Mouse (Mus musculus) megakaryocyte-erythroid progenitor cell, adult 5-6 weeks (primary cell): ENCODE measurements around the gene Lgmn. TPM values are rescaled to one million over a fixed set of nuclear protein-coding genes. Genes with fewer than 3 reads are reported as not detected.

ENCODE experiments used
- ATAC-seq: replicated peaks from 2 replicates; pipeline ENCODE4 v1.8.0; 2016; ENCODE audit warnings: mild to moderate bottlenecking, inconsistent platforms; ENCODE audit not compliant: severe bottlenecking, poor library complexity, low FRiP score, low TSS enrichment
- total RNA-seq, 2 experiments: library from RNA; stranded (forward) in 1 of 2; stranded (reverse) in 1 of 2; fragments of 200-1000, 215-1000 nt in 1 of 2; fragments of >200 nt in 1 of 2; fragmentation: Nextera tagmentation in 1 of 2; gene quantifications; 2 replicates each; pipeline ENCODE4 v1.2.3; 2014 to 2017

Lgmn gene
- total RNA-seq, 2 experiments from 2014 or later = 0.14 TPM; not detected in 1

DNA sequence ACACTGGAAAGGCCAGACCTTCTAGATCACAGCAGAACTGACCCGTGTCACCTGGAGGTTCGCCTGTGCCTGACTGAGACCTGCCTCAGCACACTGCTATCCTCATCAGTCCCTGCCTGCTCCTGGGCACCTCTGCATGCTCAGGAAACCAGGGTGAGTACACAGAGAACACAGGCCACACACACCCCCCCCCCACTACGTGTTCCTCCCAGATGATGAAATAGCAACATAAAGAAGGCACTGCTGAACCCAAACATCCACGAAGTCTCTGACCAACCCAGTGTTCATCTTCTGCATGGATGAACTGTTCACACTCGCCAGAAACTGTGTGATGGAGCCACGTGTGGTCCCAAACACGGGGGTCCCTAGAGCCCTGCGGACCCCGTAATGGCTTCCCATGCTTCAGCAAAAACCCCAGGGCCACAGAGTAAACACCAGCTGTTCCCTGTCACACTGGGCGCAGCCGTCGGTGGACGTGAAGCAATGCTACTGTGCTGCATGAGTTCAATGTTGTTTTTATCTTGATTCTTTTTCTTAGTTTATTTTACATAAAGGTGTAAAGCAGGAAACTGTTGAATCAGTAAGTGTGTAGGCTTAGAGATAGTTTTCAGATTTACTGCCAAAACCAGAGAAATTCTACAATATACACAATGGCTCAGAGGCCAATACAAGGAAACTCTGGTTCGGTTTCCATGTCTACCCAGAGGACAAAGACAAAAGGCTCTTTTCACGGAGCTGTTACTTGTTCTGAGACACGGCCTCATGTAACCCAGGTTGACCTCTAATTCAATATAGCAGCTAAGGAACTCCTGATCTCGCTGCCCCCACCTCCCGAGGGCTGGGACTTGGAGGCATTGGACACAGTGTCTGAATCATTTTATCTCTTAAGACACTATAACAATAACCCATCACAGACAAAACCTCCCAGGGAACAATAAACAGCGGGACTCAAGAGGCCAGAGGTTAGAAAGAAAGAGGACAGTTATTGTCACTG lies 43.3 kb downstream of the Lgmn start:
- ATAC-seq = no peak

DNA sequence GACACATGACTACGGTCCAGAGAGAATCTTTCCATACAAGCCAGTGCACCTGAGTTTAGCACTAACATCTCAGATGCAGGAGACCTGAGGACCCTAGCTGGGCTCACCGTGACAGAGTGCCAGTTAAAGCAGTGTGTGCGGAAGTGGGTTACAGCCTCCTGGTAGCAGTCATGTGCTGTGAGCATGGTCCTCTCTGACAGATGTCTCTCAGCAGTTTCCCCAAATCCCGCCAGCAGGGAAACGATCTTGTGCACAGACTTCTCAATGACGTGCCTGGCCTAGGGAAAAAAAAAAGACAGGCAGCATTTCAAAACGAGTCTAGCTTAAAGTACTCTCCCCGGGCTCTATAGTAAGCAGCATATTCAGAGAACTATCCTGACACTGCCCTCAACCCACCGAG lies 44.1 kb downstream of the Lgmn start:
- no peak for ATAC-seq

DNA sequence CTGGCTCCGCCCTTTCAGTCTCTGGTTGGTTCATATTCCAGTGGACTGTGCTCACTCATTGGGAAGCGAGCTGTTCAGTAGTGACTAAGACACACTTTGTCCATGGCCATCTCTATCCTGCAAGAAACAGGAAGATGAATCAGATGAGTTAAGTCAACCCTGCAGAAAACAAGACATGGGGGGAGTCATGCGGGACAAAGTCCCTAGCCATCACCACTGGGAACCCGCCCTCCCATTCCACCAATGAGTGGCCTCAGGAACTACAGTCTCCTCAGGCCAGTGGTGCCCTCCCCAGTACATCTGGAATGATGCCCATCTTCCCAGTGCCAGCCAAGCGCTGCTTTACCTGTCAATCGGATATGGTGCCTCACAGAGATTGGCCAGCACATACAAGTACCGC lies 45.1 kb downstream of the Lgmn start:
- ATAC-seq = no peak

DNA sequence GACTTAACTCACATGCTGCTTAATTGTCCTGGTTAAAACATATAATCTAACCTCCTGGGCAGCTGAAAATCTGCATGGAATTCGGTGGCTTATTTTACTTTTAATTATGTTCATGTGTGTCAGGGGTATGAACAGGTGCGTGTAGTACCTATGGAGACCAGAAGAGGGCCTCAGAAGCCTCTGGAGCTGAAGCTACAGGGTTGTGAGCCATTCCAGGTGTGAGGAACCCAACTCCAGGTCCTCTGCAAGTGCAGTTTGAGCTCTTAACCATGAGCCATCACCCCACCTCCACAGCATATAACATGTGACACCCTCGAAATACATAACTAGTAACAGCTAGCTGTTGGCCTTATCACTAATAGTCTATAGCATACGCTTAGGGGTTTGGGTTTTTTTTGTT lies 47.6 kb downstream of the Lgmn start:
- ATAC-seq = peak; percentile 64; the same call in 1 of the 2 replicates

DNA sequence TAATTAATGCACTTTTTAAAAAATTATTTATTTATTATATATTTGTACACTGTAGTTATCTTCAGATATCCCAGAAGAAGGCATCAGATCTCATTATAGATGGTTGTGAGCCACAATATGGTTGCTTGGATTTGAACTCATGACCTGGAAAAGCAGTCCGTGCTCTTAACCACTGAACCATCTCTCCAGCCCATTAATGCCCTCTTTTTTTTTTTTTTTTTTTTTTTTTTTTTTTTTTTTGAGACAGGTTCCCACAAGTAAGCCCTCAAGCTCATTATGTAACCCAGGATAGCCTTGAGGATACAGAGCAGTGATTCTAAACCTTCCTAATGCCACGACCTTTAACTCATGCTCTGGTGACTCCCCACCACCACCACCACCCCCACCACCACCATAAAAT lies 48.5 kb downstream of the Lgmn start:
- no peak for ATAC-seq

DNA sequence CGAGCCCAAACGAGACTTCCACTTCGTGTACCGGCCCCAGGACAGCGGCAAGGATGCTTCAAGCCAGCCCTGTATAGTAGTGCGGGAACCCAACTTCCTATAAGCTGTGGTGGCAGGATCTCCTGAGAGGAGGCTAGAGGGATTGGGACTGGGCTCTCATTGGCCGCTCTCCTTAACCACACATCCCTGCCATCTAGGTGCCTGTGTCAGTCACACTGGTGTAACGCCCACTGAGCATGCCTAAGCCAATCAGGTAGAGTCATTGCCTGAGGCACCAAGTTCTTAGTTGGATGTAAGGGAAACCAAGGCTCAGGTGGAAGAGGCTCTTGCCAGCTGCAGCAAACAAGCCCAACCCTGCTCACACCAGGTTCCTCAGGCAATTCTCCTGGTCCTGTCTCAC lies 49.6 kb downstream of the Lgmn start:
- no peak for ATAC-seq

DNA sequence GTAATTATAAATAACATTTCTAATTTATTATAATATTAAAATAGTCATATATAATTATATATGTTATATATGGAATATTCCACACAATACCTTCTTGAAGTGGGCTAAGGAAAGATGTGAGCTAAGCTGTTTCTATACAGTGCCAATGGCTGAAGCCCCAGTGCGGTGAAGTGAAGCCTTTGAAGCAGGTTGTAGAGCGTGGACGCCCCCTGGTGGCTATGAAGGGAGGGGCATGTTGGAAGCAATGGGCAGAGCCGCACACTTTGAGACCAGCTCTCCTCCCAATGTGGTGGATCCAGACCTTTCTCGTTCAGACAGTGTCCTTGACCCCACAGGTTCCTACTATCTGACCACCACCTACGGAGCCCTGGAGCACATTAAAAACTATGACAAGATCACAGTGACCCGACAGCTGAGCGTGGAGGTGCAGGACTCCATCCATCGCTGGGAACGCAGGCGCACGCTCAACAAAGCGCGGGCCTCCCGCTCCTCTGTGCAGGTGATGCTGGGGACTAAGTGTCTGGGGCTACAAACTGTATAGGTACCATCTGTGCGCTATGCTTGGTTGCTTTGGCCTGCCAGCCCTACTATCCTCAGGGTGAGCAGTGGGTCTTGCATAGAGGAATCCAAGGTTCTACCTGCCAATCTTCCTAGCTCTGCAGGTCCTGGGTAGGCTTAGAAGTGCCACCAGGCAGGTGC lies 52.2 kb downstream of the Lgmn start:
- peak; percentile 80 for ATAC-seq

DNA sequence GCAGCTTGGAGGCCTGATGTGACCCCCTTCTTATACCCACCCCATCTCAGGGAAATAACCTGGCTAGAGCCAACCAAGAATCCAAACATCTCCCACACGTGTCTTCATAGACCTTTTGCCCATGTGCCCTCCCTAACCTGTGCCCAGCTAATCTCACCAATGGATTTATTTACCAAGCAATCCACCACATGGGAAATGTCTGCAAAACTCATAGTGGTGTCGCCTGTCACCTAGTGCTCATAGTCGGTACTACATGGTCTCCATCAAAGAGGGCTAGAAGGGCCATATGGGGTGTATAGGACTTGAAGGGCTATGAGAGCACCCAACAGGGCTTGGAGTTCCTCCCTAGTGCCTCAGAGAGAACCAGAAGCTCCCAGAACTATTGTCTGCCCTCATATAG lies 54.8 kb downstream of the Lgmn start:
- ATAC-seq = peak; percentile 70

DNA sequence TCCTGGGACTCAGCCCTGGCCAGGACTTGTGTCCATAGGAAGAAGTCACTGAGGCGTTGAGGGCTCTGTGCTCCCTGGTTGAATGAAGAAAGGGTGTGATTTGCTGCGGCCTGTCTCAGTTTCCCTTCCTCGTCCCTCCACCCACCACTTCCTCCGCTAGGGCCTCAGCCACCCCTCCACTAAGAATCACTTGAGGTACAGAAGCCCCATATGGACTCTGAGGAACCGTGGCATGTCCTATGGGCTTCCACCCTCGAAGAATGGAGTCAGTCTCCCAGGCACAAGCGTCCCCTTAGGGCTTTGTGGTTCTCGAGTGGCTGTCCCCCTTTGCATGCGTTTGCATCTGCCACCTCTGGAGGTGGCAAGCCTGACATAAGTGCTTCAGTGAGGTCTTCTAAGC lies 56.3 kb downstream of the Lgmn start:
- ATAC-seq = no peak

DNA sequence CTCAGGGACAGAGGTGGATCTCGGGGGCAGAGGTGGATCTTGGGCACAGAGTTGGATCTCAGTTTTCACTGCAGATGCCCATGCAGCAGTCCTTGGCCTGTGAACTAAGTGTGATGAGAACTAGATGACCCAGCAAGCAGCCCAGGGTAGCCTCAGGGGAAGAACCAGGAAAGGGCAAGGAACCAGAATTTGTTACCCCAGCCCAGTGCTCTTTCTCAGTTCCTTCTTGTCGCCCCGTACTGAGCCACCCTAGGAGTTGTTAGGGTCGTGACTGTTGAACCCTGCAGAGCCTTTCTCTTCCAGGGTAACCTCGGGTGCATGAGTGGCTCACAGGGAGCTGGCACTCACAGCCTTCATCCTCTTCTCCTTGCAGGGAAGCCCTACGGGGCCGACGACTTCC lies 57.4 kb downstream of the Lgmn start:
- ATAC-seq = no peak

DNA sequence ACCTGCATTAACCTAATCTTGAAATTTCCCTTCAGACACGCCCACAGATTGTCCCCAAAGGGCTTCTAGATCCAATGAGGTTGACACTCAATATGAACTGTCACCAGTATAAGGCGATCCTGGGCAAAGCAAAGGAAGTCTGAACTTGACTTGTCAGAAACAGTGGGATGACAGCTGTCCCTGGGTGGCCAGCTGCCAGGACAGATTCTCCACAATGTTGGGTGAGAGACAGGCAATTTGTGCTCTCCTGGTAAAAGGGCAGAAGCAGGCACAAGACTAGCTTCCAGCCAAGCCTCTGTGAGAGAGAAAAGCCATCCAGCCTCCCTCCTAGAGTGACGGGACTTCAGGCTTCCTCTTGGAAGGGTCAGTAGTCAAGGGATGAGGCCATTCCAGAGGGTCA lies 67.3 kb downstream of the Lgmn start:
- no peak for ATAC-seq

DNA sequence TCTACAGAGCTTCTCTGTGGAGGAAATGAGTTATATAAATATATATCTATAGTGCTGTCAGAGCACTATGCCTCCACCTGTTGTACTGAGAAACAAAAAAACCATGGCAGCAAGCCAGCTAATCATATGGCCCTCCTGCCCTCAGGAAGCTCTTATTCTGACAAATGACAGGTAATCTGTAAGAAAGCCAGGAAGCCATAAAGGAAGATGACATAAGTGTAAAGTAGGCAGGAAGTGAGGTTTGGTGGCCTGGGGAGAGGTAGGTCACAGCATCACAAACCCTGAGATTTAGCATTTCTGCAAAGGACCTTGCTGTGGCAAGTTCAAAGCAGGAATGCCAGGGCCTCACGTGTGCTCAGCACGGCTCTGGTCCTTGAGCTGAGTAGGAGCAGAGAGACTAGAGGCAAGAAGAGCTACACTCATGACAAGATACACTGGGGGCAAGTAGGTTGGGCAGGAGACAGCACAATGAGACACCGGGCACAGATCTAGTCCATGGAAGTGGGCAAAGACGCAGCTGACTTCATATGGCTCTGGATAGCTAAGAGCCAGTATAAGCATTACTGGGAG lies 68.6 kb downstream of the Lgmn start:
- ATAC-seq = no peak

DNA sequence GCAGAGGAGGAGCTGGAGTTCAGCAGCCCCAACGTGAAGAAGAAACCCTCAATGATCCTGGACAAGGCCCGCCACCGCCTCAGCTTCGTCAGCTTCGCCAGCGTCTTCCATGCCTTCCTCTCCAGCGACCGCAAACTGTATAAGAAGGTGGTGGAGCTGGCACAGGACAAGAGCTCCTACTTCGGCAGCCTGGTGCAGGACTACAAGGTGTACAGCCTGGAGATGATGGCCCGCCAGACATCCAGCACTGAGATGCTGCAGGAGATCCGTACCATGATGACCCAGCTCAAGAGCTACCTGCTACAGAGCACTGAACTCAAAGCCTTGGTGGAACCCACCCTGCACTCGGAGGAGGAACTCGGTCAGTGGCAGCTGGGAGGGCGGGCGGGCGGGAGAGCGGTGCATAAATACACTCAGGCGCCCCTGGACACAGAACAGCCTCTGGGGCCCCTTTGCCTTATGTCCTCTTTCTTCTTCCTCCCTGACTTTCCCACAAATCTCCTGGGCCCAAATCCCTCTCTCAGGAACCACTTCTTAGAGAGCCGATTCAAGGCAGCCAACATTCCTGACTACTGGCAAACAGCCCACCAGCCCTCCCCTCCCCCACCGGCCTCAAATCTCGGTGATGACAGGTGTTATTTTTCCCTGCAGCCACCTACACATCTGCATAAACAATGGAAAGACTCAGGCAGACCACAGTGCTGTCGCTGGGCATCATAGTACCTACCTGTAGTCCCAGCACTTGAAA lies 70.0 kb downstream of the Lgmn start:
- ATAC-seq = no peak

DNA sequence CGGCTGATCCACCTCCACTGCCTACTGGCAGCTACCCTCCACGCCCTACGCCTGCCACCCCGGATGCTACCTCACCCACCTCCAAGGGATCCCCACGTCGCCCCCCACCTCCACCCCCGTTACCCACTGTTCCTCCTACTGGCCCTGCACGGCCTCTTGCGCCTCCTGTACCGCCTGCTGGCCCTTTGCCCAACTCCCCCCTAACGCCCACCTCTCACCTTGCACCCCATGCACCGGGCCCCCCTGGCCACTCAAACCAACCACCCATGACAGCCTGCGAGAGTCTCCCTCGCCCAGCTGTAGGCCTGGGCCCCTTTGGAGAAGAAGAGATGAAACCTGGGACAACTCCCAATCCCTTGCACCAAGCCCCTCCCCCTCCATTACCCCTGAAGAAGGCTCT lies 71.1 kb downstream of the Lgmn start:
- no peak for ATAC-seq

DNA sequence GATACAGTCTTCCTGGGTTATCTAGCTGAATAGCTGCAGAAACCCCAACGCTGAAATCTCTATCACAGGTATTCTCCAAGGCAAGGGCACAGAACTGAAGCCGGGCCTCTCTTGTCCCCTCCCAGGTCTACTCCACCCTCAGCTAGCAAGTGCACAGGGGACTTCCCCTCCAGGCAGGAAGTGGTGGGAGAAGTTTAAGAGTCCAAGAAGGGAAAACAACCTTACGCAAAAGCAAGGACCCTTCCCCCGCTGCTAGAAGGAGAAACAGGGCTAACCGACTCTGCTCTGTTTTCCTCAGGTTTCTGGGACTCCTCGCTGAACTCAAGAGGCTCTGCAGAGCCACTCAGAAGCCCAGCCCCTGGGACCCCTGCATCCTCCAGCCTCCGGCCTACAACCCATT lies 71.5 kb downstream of the Lgmn start:
- no peak for ATAC-seq

DNA sequence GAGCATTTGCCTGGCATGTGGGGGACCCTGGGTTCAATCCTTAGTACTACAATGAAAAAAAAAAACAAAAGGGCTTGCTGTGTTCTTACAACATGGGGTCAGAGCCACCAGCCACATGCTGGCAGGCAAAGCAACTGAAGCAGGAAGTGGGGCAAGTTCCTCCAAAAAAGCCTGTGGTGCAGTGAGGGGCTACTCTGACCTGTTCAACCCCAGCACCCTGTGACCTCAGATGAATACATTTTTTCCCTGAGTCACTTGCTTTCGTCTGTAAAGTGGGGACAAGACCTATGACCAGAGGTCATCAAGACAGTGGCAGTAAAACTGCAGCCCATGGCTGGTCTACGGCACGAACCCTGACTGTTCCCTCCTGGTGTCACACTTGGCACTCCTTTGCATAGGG lies 72.5 kb downstream of the Lgmn start:
- ATAC-seq = no peak

DNA sequence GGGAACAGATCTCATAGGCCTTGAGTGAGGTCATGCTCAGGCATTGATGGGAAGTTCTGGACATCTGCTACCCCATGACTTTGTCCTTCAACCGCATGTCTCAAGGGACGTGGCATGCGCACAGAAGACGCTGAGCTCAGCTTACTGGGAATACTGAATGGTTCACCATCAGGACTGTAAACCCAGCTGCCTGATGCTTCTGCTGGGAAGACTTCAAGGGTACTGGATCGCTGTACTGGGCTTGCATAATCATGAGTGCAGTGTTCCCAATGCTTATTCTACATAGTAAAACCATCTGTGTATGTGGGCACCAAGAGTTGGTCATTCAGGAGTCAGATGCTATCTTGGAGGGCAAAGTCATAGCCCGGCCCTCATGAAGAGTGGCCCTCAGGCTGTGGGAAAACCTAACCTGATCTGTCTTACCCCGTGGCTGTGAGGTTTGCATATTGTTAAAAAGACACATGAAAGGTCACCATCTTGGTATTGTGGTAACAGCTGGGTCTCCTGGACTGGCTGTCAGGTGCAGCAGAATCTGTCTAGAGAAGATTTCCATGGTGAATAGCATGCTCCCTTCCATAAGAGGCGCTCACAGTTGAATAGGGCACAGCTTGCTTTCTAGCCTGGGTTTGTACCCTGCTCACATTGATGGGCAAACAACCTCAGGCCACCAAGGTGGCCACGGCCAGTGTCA lies 73.3 kb downstream of the Lgmn start:
- no peak for ATAC-seq

DNA sequence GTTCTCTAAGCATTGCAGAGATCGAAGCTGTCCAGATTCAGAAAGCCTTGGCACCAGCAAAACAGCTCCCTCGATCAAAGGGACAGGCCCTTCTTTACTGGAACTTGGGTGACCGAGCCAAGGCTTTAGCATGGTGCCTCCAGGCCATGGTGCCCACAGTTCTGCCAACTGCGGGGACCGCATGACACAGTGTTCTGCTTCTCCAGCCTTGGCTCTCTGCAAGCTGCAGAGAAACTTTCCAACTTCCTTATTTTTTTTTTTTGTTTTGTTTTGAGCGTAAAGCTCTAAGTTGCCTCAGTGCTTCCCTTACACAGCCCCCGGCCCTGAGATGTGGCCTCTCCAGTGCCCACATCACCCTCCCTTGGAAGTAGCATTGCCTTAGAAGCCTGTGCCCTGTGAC lies 74.6 kb downstream of the Lgmn start:
- ATAC-seq = no peak
